Mouse (Mus musculus) lung, adult 2 months (tissue): ENCODE data around the gene Cyp3a57.
"Not testable (repeated sequence)": the region's sequence is repeated elsewhere in the genome, so short reads cannot be mapped to it uniquely, and the experiment has no call there.

Experiments used
- CTCF ChIP-seq: fragments of 200-500 bp; IDR thresholded peaks from 2 replicates; pipeline ENCODE4 v1.5.1; 2011; ENCODE audit warnings: mild to moderate bottlenecking, low read length, control low read depth; ENCODE audit not compliant: insufficient read depth
- POLR2A ChIP-seq: fragments of 200-500 bp; IDR thresholded peaks from 2 replicates; pipeline ENCODE4 v1.6.1; 2011; ENCODE audit warnings: low read depth, mild to moderate bottlenecking, control low read depth, low read length, borderline replicate concordance; ENCODE audit errors: extremely low read depth

GRCm38 (mm10) chr5:145415416-145415815 is 70.3 kb downstream of the Cyp3a57 start:
- TF ChIP-seq CTCF, POLR2A: not testable (repeated sequence)
